Mouse (Mus musculus): ENCODE measurements at regions not wholly inside any gene's neighbourhood (a gene's known extent, or its start where the extent isn't known, plus 50 kb on each side); places are given as distances from the start of the nearest gene placed in this dataset.

DNA sequence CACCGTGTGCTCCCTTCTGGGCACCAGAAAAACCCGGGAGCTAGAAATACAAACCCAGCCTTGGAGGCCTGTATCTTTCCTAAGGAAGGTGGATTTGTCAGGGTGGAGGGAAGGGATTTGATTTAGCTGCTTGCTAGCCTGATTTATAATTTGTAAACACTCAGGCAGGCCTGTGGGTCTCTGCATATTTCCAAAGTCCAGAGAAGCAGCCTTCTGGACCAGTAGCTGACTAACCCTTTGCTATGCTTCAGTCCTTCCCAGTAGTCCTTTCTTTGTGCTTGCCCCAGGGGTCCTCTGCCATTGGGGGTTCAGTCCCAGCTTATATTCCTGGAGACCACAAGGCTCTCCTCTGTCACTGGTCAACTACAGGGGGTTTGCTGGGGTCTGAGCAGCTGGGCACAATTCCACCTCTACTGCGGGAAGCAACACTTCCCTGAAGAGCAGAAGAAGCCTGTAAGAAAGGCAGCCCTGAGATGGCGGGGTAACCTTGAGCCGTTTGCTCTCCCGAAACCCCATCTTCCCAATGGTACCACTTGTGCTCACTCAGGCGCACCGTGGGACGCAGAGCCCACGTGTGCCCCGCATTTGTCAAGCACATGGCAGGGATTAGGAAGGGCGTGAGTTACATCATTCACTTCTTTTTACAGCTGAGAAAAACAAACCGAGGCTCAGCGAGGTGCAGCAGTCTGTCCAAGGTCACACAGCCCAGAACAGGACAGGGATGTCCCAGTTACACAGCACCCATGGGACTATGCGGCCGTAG lies 85.7 kb downstream of the 1700001O22Rik start:
- no peak for DNase-seq (ENCODE audit: low spot score in 2 of 2)

DNA sequence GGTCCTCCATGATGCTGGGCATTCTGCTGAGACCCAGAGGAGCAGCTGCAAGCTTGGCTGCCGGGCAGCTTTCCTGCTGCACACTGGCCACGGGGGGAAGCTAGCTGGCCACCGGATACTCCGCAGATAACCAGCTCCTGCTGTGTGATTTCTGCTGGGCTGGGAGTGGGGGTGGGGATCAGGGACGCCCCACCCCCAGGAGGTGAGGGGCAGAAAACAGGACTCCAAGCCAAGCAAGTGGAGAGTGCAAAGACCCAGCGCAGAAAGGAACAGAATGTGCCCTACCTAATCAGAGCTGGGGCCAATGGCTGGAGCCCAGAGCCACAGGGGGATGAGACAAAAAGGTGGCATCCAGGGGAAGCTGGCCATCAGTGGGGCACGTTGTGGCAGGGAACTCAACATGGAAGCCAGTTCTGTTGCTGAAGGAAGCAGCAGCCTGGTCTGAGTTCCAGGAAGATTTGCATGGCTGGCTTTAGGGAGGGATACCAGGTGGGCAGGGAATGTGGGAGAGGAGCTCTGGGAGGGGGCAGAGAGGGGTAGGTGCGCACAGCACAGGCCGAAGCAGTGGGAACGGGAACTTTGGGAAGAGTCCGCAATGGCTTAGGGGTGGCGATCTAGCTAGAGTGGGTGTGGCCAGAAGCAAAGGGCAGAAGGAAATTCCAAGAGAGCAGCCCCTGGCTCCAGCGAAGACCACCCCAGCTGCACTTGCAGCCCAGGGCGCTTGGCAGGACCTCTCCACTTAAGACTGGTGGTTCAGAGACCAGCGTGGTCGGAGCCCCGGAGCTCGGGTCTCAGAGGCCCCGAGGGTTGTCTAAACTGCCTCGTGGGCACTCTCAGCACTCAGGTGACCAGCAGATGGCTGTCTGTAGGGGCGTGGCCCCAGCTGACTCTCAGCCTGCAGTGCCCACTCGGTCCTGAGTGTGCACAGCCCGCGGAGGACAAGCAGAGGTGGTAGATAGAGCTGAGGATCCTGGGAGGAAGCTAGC lies 86.6 kb downstream of the 1700001O22Rik start:
- DNase-seq (ENCODE audit: low spot score in 2 of 2): no peak

DNA sequence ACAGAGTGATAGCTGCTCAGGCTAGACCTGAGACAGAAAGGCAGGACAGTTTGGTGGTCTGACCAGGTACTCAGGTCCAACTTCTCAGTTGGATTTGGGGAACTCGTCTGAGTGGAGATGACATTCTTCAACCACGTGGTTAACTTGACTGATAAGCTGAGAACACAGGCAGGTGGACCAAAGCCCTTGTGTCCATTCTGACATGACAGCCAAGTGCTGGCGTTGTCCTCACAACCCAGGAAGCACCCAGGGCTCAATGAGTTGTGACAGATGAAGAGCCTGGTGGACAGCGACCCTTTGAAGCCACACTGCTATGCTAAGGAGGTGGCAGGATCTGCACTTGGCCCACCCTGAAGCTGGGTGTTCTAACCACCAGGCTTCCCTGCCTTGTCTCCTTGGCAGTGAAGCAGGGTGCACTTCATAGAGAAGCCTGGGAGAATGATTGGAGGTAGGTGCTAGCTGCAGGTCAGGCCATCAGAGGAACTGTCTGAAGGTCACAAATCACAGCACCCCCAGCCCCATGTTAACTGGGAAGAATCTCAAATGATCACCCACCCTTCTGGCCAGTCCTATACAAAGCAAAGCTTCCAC lies 87.6 kb downstream of the 1700001O22Rik start:
- no peak for DNase-seq (ENCODE audit: low spot score in 2 of 2)

DNA sequence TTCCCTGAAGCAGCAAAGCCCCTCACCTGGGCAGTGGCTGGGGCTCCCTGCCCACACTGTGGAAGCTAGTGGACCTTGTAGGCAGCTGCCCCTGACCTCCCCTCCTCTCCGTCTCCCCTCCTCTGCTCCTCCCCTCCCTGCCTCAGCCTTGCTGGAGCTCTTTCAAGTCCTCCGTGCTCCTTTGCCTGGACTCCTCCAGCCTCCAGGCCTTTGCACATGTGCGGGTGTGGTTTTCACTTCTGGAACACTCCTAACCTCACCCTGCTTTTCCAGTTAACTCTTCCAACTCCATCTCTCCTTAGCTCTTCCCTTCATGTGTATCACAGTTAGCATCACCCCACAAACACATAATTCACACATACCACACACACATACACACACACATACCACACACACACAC lies 89.9 kb downstream of the 1700001O22Rik start:
- no peak for DNase-seq (ENCODE audit: low spot score in 2 of 2)

DNA sequence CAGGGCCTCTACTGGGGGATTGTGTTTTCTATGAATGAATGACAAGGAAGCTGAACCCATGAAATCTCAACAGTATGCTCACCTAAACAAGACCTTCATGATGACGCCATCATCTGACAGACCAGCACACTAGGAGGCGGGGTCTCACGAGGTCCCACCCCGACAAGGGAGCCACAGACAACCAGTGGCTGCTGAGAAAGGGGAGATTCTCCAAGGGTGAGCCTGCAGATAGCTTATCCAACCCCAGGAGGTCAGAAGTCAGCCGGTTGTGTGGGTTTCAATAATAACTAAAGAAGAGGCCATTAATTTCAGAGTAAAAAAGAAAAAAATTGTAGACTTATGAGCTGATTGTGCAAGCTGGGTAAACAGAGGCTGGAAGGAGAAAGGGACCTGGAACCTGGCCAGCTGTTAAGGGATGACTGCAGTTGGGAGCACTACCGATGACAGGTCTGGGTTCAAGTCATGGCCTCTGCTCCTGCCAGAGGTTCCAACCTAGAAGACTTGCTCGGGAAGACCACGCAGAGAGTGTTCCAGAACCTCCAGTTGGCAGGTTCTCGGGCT lies 90.5 kb downstream of the 1700001O22Rik start:
- DNase-seq (ENCODE audit: low spot score in 2 of 2): no peak

DNA sequence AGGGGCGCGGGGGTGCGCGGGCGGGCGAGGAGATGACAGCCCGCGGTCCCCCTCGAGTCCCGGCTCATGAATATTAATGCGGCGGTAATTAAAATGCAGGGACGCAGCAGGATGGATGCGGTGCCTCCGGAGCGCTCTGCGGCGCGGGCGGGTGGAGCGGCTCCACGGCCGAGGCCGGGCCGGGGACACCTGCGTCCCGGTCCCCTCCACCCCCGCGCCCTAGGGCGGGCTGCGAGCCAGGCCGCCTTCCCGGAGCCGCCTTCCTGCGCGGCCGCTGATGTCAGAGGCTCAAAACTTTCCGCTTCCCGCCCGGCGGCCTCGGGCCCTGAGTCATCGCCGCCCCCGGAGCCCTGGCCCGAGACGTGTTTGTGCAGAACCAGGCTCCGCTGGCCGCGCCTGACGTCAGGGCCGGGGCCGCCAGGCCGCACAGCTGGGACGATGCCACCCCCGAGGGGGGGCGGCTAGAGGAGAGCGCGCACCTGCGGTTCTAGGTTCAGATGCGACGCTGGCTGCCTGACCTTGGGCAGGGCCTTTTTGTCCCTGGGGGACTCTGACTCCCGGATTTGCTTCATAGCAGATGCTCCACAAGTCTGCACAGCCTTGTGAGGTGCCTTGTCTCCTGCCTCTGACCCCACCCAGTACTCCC lies 91.5 kb downstream of the 1700001O22Rik start:
- peak; percentile 82 to 88 for DNase-seq (ENCODE audit: low spot score in 2 of 2)

DNA sequence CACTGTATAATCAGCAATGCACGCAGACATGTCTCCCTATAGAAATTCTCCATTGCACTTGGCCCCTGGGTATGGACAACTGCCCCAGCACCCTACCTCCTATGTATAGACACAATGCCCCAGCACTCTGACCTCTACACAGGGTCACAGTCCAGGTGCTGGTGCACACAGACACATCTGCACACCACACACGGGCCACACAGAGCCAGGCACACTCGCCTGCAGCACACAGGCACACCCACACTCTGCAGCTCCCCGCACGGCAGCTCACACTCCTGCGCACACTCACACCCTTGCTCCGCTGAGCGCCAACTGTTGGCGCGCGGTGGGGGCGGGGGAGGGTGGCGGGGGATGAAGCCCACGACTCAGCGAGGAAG lies 92.0 kb downstream of the 1700001O22Rik start:
- no peak for DNase-seq (ENCODE audit: low spot score in 2 of 2)

DNA sequence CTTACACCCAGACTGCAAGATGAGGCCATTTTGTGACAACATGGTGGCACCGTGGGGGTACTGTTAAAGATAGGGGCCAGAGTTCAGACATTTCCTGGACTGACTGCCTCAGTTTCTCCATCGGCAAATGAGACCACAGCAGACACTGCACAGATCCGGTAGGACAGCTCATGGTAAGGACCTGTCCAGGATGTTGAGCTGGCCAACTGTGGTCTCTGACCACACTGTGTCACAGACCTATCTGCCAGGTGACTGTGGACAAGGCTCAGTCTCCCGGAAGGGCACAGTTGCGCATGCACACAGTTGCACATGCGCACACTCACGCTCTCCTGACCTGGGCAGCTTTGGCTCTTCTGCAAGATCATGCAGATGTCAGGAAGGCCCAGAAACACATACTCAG lies 92.6 kb downstream of the 1700001O22Rik start:
- no peak for DNase-seq (ENCODE audit: low spot score in 2 of 2)

DNA sequence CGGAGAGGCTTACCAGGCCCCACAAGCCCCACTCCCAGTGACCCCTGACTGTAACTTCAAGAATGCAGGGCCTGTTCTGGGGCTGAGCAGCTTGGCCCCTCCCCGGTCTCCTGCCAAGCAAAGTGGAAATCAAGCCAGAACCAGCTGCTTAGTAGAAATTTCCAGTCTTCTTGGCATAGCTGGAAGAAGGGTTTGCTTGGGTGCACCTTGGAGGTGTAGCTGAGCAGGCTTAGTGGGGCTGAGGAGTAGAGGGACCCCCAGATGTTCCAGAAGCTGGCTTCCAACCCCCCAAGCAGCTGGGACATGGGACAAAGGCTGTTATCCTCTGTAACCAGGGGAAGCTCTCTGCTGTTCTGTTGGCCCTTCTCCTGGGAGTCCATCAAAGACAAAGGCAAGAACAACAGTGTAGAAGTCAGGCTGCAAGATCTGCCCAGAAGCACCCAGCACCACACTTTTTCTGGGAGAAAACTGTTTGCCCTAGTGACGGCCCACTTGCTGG lies 94.0 kb downstream of the 1700001O22Rik start:
- no peak for DNase-seq (ENCODE audit: low spot score in 2 of 2)

DNA sequence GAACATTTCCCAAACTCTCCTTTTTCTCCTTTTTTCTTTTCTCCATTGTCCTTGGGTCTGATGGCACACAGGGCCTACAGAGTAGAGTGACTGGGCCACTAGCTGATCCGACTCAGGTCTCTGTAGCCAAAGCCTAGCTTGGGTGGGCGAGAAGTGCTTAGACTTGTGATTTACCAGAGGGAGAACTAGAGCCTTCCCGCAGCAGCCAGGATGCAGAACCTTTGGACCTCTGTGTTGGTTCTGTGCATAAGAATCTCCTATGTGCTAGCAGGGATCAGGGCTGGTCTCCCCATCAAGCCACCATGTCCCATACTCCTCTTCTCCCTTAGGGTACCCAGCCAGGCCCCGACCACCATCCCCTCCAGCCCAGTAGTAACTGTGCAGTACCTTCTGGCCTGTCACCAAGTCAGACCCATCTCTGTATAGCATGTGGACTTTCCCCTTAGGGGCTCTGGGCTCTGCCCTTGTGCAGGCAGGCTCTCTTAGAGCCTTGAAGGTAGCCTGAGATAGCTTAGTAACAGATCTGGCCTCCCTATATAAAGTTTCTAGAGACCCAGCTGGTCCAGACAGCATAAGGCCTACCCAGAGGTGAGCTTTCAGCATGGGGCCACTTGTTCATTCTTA lies 94.6 kb downstream of the 1700001O22Rik start:
- no peak for DNase-seq (ENCODE audit: low spot score in 2 of 2)

DNA sequence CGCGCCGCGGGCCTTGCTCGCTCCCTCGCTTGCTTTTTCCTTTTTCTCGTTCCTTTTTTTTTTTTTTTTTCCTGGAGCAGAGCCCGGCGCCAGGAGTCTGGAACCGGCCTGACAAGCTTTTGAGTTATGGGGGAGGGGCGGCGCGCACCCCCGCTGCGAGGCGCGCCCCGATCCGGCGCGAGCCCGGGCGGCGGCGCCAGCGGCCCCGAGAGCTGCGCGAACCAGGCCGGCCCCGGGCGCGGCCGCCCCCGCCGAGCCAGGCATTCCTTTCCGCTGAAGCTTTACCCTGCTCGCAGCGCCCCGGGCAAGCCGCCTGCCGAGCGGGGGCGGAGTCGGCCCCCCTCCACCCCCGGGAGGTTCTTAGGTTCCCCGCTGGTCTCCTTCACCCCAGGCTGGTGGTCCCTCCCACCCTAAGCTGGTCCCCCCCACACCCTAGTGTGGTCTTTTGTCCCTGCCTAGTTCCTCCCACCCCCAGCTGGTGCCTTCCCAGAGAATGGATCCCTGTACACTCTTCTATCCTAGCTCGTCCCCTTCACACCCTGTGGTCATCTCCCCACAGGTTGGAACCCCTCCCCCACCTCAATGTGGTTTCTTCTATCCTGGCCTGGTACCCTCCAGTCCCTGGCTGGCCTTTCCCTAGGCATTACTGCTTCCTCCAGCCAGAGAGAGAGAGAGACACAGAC lies 95.3 kb downstream of the 1700001O22Rik start:
- peak; percentile 36 to 42 for DNase-seq (ENCODE audit: low spot score in 2 of 2)

DNA sequence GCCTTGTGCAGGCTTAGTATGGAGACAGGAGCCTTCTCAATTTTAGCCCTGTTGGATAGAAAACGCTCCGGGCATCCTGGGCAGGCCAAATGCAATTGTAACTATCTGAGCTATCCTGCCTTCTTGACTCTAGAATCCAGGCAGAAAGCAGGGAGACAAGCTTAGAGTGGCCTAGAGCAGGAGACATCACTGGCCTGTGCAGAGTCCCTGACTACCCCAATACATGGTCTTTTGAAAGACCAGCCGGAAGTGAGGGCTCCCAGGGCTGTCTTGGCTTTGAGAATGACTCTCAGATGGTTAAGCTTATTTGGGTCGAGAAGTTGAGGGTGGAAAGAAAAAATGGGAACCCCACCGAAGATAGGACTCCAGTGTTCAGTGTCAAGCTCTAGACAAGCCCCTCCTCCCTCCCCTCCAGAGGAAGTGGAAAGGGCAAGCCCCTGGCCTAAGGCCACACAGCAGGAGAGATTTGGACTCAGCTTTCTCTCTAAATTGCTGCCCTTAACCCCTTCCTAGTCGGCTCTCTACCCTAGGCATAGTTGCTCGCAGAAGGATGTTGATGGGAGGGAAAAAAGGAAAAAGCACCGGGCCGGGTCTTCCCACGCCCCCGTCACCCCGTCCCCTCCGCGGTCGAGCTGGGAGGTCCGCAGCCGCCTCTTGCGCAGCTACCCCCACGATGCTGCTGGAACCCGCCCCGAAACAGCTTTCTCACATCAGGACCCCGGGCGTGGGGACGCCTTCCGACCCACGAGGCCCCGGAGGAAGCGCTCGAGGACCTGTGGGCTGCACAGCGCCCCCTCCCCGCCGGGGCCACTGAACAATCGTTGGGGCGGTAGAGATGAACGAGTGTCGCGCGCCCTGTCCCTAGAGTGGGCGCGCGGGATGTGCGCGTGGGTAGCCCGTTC lies 96.1 kb downstream of the 1700001O22Rik start:
- DNase-seq (ENCODE audit: low spot score in 2 of 2): peak; percentile 33 to 41

DNA sequence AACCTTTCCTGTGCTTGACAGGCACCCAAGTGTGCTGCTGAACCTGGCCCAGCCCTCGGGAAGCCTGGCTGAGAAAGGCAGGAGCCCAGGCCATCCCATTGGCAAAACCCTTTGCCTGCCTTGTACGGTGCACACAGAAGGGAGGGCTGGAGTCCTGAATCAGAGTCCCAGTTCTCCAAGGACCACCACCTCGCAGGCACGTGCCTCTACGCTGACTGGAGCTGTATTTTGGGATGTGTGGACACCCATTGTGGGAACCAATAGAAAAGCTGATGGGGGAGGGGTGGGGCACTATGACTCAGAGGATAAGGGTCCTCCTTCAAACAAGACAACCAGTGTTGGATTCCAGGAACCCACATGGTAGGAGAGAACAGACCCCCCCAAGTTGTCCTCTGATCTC lies 97.4 kb downstream of the 1700001O22Rik start:
- DNase-seq (ENCODE audit: low spot score in 2 of 2): no peak

DNA sequence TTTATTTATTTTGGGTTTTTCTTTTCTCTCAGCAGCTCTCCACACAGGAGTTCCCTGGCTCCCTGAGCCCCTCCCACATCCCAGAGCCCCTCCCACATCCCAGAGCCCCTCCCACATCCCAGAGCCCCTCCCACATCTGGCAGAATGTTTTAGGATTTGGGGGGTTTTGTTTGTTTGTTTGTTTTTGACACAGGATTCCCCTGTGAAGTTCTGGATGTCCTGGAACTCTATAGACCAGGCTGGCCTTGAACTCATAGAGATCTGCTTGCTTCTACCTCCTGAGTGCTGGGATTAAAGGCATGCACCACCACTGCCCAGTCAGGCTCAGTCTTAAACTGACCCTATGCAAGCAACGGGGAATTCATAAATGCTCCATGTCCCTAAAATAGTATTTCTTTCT lies 100.2 kb downstream of the 1700001O22Rik start:
- DNase-seq (ENCODE audit: low spot score in 2 of 2): no peak

DNA sequence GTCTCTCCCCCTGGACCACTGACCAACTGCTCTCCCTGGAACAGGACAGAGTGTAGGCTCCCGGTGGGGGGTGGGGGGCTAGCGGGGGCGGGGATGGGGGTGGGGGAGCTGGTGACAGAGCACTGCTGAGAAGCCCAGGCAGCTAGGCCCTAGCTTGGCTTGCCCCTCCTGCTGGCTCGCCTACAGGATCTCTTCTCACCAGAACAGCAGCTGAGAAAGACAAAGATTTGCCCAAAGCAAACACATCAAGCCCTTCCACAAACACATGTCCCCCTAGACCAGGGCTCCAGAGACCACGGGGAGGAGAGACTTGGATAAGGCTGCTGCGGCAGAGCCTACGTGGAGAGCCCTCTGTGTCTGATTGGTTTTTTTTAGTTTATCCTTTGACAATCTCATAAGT lies 100.8 kb downstream of the 1700001O22Rik start:
- no peak for DNase-seq (ENCODE audit: low spot score in 2 of 2)

DNA sequence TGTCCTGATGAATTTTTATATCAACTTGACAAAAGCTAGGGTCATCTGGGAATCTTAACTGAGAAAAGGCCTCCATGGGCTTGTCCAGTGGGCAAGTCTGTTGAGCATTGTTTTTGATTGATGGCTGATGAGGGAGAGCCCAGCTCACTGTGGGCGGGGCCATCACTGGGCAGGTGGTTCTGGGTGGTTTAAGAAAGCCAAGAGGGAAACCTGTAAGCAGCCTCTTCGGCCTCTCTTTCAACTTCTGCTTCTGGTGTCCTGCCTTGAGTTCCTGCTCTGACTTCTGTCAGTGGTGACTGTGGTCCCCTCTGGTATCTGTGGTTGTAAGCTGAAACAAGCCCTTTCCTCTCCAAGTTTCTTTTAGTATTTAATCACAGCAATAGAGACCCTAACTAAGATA lies 102.6 kb downstream of the 1700001O22Rik start:
- DNase-seq (ENCODE audit: low spot score in 2 of 2): no peak

DNA sequence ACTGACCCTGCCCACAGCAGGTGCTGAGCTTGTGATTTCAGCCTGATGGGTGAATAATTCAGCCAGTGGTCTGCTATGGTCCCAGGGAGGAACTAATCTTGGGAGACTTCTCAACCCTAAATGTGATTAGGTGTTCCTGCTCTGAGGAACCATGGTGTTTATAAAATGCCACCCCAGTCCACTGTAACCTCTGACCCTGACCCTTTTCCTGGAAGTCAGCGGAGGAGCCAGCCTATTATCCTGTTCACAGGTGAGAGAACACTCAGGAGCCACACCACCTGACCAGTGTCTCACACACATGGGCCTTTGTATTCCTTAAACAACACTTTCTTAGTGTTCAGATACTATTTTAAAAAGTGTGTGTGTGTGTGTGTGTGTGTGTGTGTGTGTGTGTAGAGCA lies 103.0 kb downstream of the 1700001O22Rik start:
- DNase-seq (ENCODE audit: low spot score in 2 of 2): no peak

DNA sequence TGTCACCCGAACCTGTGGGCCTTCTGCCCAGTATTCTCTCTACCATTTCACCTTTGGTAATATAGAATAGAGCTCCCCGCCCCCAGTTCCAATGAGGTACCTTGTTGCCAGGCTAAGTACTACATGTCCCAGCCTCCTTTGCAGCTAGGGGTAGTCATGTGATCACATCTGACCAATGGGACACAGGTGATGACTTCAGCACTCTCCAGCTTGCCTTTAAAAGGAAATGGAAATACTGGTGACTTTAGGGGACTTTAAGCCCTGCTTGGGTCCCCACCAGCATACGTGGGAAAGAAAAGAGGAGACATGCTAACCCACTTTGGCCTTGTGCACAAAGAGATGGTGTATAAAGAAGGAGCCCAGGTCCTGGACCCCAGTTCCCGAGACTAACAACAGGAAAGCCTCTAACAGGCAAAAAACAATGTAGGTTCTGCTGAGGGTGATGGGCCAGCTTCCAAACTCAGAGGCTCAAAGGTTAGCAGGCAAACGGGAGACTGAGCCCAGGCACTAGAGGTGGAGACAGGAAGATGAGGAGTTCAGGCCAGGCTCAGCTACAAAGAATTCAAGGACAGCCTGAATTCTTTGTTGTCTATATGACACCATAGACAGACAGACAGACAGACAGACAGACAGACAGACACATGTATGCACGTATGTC lies 103.5 kb downstream of the 1700001O22Rik start:
- DNase-seq (ENCODE audit: low spot score in 2 of 2): peak; percentile 80 to 84
